Mouse (Mus musculus): ENCODE measurements around the gene Rnf34. TPM values are rescaled to one million over a fixed set of nuclear protein-coding genes. Genes with fewer than 3 reads are reported as not detected.

Rnf34 gene
- polyA plus RNA-seq, 1 experiment from 2014 or later = 32.6 TPM

GRCm38 (mm10) chr5:122881313-122881712 lies 31.5 kb downstream of the Rnf34 start:
- H3K27me3 ChIP-seq (ENCODE audit: control insufficient read depth, insufficient read depth, low read length) = no peaks in the 10 kb centered on the region
- no peaks in the 10 kb centered on the region for H3K9me3 ChIP-seq (replicated peaks; ENCODE audit: control insufficient read depth, low read length)
- WGBS = 56% methylated on average over 5 of the region's 5 CpGs
- no peak overlapping the region for H3K4me2 ChIP-seq (ENCODE audit: low read depth, low read length)
- H3K4me3 ChIP-seq (ENCODE audit: low read length) = no peak overlapping the region
- no peak for ATAC-seq (replicated peaks; ENCODE audit: extremely low read depth, insufficient read depth, low FRiP score)
- H3K36me3 ChIP-seq (ENCODE audit: control insufficient read depth, insufficient read depth) = peaks cover 26% of the 10 kb centered on the region
- peaks cover 10% of the 10 kb centered on the region for H3K4me1 ChIP-seq (ENCODE audit: control insufficient read depth, insufficient read depth, low read length)
- H3K9ac ChIP-seq (ENCODE audit: low read length) = no peak overlapping the region
- no peak overlapping the region for H3K27ac ChIP-seq (ENCODE audit: low read length)

- H3K9me3 ChIP-seq (replicated peaks; ENCODE audit: control insufficient read depth, low read length) = no peaks in the 10 kb centered on the region
- ATAC-seq (replicated peaks; ENCODE audit: extremely low read depth, insufficient read depth, low FRiP score) = no peak
- H3K9ac ChIP-seq (ENCODE audit: low read length) = no peak overlapping the region
- peaks cover 18% of the 10 kb centered on the region for H3K36me3 ChIP-seq (ENCODE audit: control insufficient read depth, insufficient read depth)
- H3K4me2 ChIP-seq (ENCODE audit: low read depth, low read length) = no peak overlapping the region
- no peaks in the 10 kb centered on the region for H3K27me3 ChIP-seq (ENCODE audit: control insufficient read depth, insufficient read depth, low read length)
- no peak overlapping the region for H3K4me3 ChIP-seq (ENCODE audit: low read length)
- H3K4me1 ChIP-seq (ENCODE audit: control insufficient read depth, insufficient read depth, low read length) = peaks cover 10% of the 10 kb centered on the region
- 90% methylated on average over 18 of the region's 18 CpGs for WGBS
- no peak overlapping the region for H3K27ac ChIP-seq (ENCODE audit: low read length)
These were observed 32.6 kb downstream of the Rnf34 start for GRCm38 (mm10) chr5:122882256-122883050.

DNA sequence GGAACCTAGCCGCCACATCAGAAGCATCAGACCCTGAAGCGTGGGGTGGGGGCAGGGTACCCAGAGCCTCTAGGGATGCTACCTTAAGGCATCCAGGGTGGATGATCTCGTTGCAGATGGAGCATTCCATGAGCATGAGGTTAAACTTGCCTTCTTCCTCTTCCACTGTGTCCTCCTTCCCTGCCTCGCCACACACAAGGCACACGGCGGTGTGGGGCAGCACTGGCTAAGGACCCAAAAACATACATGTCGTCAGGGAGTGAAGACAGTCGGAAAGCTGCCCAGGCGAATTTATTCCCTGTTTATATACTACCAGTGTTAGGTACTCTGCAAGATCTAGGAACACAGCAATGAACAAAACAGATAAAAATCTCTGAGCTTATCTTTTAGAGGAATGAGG lies 33.4 kb downstream of the Rnf34 start:
- Histone ChIP-seq H3K27me3 (ENCODE audit: control insufficient read depth, insufficient read depth, low read length) (no peaks in the 10 kb centered on the region), H3K36me3 (ENCODE audit: control insufficient read depth, insufficient read depth) (peaks cover 13% of the 10 kb centered on the region), H3K27ac (ENCODE audit: low read length) (no peak overlapping the region), H3K9ac (ENCODE audit: low read length) (no peak overlapping the region), H3K4me2 (ENCODE audit: low read depth, low read length) (no peak overlapping the region), H3K4me3 (ENCODE audit: low read length) (no peak overlapping the region), H3K9me3 (replicated peaks; ENCODE audit: control insufficient read depth, low read length) (no peaks in the 10 kb centered on the region), H3K4me1 (ENCODE audit: control insufficient read depth, insufficient read depth, low read length) (peaks cover 10% of the 10 kb centered on the region)
- no peak for ATAC-seq (replicated peaks; ENCODE audit: extremely low read depth, insufficient read depth, low FRiP score)
- WGBS = 76% methylated on average over 9 of the region's 9 CpGs

DNA sequence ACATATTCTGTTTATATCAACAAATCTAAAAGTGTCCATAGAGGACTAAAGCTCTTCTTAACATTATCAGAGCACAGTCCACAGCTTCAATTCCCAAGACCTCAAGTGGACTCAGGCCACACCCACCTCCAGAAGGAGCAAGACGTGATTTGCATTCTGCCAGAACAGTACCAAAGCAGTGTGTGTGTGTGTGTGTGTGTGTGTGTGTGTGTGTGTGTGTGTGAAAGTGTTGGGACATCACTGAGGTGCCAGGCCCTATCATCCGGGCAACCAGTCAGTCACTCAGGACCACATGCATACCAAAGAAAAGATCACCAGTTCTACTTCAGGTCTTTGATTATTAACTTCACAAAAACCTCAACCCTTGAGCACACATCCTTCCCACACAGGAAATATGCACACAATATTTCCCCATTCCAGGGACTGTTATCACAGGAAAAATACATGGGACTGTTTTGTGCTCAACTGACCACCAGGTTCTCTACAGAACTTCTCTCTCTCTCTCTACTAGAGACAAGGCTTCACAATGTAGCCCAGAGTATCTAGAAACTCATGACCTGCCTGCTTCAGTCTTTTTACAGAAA lies 33.9 kb downstream of the Rnf34 start:
- Histone ChIP-seq H3K4me2 (ENCODE audit: low read depth, low read length) (no peak overlapping the region), H3K4me3 (ENCODE audit: low read length) (no peak overlapping the region), H3K27me3 (ENCODE audit: control insufficient read depth, insufficient read depth, low read length) (no peaks in the 10 kb centered on the region), H3K9ac (ENCODE audit: low read length) (no peak overlapping the region), H3K27ac (ENCODE audit: low read length) (no peak overlapping the region), H3K36me3 (ENCODE audit: control insufficient read depth, insufficient read depth) (peaks cover 12% of the 10 kb centered on the region), H3K4me1 (ENCODE audit: control insufficient read depth, insufficient read depth, low read length) (peaks cover 10% of the 10 kb centered on the region), H3K9me3 (replicated peaks; ENCODE audit: control insufficient read depth, low read length) (no peaks in the 10 kb centered on the region)
- no peak for ATAC-seq (replicated peaks; ENCODE audit: extremely low read depth, insufficient read depth, low FRiP score)
- 37% methylated on average over 2 of the region's 2 CpGs for WGBS

DNA sequence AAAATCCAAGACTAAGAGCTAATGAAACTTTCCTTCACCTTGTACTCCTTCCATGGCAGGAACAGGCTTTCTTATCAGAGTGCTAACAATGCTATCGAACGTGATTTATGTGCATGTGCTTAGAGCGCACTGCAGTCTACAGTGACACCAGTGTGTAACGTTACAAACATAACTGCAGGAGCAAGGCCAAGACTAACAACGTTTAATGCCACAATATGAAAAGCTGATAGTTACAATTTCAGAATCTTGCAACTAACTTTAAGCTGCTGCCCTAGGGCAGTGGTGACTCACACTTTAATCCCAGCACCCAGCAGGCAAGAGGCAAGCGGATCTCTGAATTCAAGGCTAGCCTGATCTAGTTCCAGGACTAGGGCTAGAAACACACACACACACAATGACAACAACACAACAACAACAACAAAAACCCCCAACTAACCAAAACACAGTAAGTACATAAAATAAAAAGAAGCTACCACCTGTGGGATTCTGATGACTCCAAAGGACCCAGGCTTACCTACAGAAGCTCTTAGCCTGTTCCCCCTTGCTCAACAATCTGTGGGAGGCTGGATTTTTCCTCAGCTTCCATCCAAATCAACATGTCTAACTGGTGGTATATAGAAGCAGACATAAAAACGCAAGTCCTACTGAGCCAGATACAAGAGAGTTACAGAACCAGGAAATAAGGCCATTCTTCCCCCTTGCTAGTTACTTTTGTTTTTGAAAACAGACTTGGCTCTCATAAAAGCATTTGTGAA lies 34.9 kb downstream of the Rnf34 start:
- Histone ChIP-seq H3K27me3 (ENCODE audit: control insufficient read depth, insufficient read depth, low read length) (no peaks in the 10 kb centered on the region), H3K9ac (ENCODE audit: low read length) (no peak overlapping the region), H3K36me3 (ENCODE audit: control insufficient read depth, insufficient read depth) (peaks cover 4% of the 10 kb centered on the region), H3K9me3 (replicated peaks; ENCODE audit: control insufficient read depth, low read length) (no peaks in the 10 kb centered on the region), H3K4me2 (ENCODE audit: low read depth, low read length) (no peak overlapping the region), H3K4me3 (ENCODE audit: low read length) (no peak overlapping the region), H3K4me1 (ENCODE audit: control insufficient read depth, insufficient read depth, low read length) (peaks cover 10% of the 10 kb centered on the region), H3K27ac (ENCODE audit: low read length) (no peak overlapping the region)
- 52% methylated on average over 7 of the region's 7 CpGs for WGBS
- no peak; the same call in 1 of the 2 replicates for ATAC-seq (replicated peaks; ENCODE audit: extremely low read depth, insufficient read depth, low FRiP score)

GRCm38 (mm10) chr5:122887033-122887432 lies 37.2 kb downstream of the Rnf34 start:
- Histone ChIP-seq H3K9me3 (replicated peaks; ENCODE audit: control insufficient read depth, low read length) (no peaks in the 10 kb centered on the region), H3K4me3 (ENCODE audit: low read length) (no peak overlapping the region), H3K27me3 (ENCODE audit: control insufficient read depth, insufficient read depth, low read length) (no peaks in the 10 kb centered on the region), H3K27ac (ENCODE audit: low read length) (no peak overlapping the region), H3K36me3 (ENCODE audit: control insufficient read depth, insufficient read depth) (no peaks in the 10 kb centered on the region; the same call in 1 of the 2 replicates), H3K9ac (ENCODE audit: low read length) (no peak overlapping the region), H3K4me2 (ENCODE audit: low read depth, low read length) (no peak overlapping the region), H3K4me1 (ENCODE audit: control insufficient read depth, insufficient read depth, low read length) (peaks cover 12% of the 10 kb centered on the region)
- ATAC-seq (replicated peaks; ENCODE audit: extremely low read depth, insufficient read depth, low FRiP score) = no peak
- 91% methylated on average over 9 of the region's 9 CpGs for WGBS

DNA sequence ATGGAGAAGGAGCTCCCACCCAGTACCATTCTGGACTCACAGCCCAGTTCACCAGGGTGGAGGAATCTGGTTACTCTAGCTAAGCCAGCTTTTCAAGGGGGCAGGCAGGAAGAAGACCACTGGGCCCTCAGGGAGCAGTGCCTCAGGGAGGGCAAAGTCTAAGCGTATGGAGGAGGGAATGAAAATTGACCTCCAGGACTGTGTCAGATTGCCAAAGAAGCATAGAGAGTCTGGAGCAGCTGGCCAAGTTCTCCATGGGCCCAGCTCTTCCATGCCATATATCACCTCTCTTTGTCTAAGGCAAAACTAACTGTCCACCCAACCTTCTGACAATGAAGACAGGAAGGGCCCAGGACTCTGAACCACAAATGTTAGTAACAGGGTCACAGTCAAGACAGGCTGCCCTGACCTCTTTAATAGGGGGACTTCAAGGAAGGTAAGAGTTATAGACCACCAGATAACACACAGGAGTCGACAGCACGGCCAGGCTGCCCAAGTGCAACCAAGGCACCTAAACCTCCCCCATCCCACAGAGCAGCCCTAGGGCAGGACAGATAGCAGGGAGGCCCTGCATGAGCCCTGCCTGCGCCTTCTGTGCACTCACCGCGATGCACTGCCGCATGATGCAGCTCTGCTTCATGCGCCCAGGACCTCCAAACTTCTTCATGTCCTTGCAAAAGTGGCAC lies 38.2 kb downstream of the Rnf34 start:
- Histone ChIP-seq H3K4me3 (ENCODE audit: low read length) (no peak overlapping the region), H3K9me3 (replicated peaks; ENCODE audit: control insufficient read depth, low read length) (no peaks in the 10 kb centered on the region), H3K27ac (ENCODE audit: low read length) (no peak overlapping the region), H3K27me3 (ENCODE audit: control insufficient read depth, insufficient read depth, low read length) (no peaks in the 10 kb centered on the region), H3K4me1 (ENCODE audit: control insufficient read depth, insufficient read depth, low read length) (peaks cover 12% of the 10 kb centered on the region), H3K36me3 (ENCODE audit: control insufficient read depth, insufficient read depth) (no peaks in the 10 kb centered on the region; the same call in 1 of the 2 replicates), H3K9ac (ENCODE audit: low read length) (no peak overlapping the region), H3K4me2 (ENCODE audit: low read depth, low read length) (no peak overlapping the region)
- ATAC-seq (replicated peaks; ENCODE audit: extremely low read depth, insufficient read depth, low FRiP score) = no peak
- WGBS = 79% methylated on average over 8 of the region's 8 CpGs

DNA sequence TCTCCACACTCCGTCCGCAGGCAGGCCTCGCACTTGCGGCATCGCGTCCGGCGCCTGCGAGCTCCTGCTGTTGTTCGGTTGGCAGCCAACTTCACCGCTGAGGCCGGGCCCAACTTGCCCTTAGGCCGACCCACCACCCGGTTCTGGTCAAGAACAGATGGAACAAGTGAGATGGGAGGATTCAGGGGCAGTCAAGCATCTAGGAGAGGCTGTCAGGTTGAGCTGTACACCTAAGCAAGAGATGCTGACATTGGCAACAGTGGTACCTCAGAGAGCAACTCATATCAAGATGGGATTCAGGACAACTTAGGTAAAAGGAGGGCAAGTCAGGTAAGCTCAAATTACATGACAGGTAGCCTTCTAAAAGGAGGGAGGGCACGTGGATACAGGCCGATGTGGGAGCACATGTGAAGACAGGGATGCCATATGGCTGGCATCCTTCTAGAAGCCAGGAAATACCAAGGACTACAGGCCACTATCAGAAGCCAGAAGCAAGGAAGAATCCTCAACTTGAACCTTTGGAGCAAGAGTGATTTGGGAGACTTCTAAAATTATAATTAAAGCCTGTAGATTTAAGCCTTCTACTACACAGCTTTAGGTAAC lies 38.9 kb downstream of the Rnf34 start:
- Histone ChIP-seq H3K4me3 (ENCODE audit: low read length) (no peak overlapping the region), H3K27me3 (ENCODE audit: control insufficient read depth, insufficient read depth, low read length) (no peaks in the 10 kb centered on the region), H3K9me3 (replicated peaks; ENCODE audit: control insufficient read depth, low read length) (no peaks in the 10 kb centered on the region), H3K4me2 (ENCODE audit: low read depth, low read length) (no peak overlapping the region), H3K27ac (ENCODE audit: low read length) (no peak overlapping the region), H3K9ac (ENCODE audit: low read length) (no peak overlapping the region), H3K36me3 (ENCODE audit: control insufficient read depth, insufficient read depth) (no peaks in the 10 kb centered on the region; the same call in 1 of the 2 replicates), H3K4me1 (ENCODE audit: control insufficient read depth, insufficient read depth, low read length) (peaks cover 12% of the 10 kb centered on the region)
- no peak for ATAC-seq (replicated peaks; ENCODE audit: extremely low read depth, insufficient read depth, low FRiP score)
- 92% methylated on average over 16 of the region's 16 CpGs for WGBS

Data from heart, embryonic 16.5 days (tissue).